Mouse (Mus musculus): ENCODE measurements at regions not wholly inside any gene's neighbourhood (a gene's known extent, or its start where the extent isn't known, plus 50 kb on each side); places are given as distances from the start of the nearest gene placed in this dataset.

DNA sequence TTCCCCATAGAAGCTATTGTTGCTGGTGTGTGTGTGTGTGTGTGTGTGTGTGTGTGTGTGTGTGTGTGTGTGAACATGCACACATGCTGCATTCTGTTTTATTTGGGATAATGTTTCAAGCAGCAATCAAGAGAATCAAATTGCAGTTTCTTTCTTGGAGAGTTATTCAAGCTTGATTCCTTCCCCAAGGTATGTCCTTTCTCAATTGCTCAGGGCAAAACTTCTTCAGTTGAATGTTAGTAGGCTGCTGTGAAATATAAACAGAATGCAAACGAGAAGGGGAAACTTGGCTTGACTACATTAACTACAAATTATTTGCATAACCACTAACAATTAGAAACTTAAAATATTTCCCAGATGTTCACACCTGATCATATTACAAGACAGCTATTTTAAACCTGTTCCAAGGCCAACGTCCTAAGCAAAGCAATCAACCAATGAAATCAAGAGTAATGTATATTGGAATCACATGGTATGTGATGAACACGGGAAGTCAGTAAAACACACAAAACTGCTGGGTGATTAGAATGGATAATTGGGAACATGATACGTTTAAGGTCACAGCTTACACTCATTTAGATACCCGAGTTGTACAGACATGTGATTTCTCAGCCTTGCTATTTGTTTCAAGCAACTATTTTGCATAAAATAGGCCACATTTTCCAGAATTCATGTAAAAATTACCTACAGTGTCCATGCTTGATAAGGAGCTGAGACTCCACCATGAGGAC lies 116.2 kb downstream of the Cxcl12 start:
- Histone ChIP-seq H3K36me3 (ENCODE audit: control insufficient read depth, insufficient read depth, low read length) (no peaks in the 10 kb centered on the region), H3K9ac (ENCODE audit: low read depth, low read length, severe bottlenecking) (no peak overlapping the region), H3K9me3 (ENCODE audit: control insufficient read depth, low read length) (no peaks in the 10 kb centered on the region), H3K27ac (replicated peaks; ENCODE audit: low read depth, low read length) (no peak overlapping the region), H3K4me3 (replicated peaks; ENCODE audit: low read length) (no peak overlapping the region), H3K27me3 (ENCODE audit: control insufficient read depth, insufficient read depth, low read length) (no peaks in the 10 kb centered on the region; the same call in 1 of the 2 replicates), H3K4me1 (ENCODE audit: control insufficient read depth, insufficient read depth, low read length) (peaks cover 4% of the 10 kb centered on the region; the same call in 1 of the 2 replicates), H3K4me2 (replicated peaks; ENCODE audit: low read depth, low read length, severe bottlenecking) (no peak overlapping the region)
- no peak for TF ChIP-seq POLR2A (IDR thresholded peaks at IDR 0.05; ENCODE audit: borderline replicate concordance, extremely low read depth, insufficient read depth, insufficient read length)
- no peak for ATAC-seq (ENCODE audit: low FRiP score, low read depth)
- WGBS: 27% methylated on average over 5 of the region's 5 CpGs
- no peak for DNase-seq (ENCODE audit: low spot score)

DNA sequence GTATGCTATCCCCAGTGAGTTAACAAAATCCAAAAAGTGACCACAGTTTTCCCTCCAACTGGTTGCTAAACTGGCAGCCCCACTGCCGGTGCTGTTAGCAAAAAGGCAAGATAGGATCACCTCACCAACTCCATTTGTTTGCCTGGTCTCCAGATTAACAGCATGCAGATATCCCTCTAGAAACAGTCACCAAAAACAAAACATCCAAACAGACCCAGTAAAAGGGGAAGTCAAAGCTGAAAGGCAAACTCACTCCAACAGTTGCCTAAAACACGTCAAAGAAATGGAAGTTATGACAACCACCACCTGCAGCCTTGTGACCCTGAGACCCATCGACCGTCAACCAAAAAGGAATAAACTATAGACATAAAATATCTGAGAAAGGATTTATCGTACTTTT lies 119.1 kb downstream of the Cxcl12 start:
- no peaks in the 10 kb centered on the region for H3K36me3 ChIP-seq (ENCODE audit: control insufficient read depth, insufficient read depth, low read length)
- no peak for ATAC-seq (ENCODE audit: low FRiP score, low read depth)
- H3K27me3 ChIP-seq (ENCODE audit: control insufficient read depth, insufficient read depth, low read length): no peaks in the 10 kb centered on the region
- DNase-seq (ENCODE audit: low spot score): no peak
- H3K9me3 ChIP-seq (ENCODE audit: control insufficient read depth, low read length): no peaks in the 10 kb centered on the region
- no peak for TF ChIP-seq POLR2A (IDR thresholded peaks at IDR 0.05; ENCODE audit: borderline replicate concordance, extremely low read depth, insufficient read depth, insufficient read length)
- H3K27ac ChIP-seq (replicated peaks; ENCODE audit: low read depth, low read length): no peak overlapping the region
- H3K9ac ChIP-seq (ENCODE audit: low read depth, low read length, severe bottlenecking): no peak overlapping the region
- no peak overlapping the region for H3K4me2 ChIP-seq (replicated peaks; ENCODE audit: low read depth, low read length, severe bottlenecking)
- no peak overlapping the region for H3K4me3 ChIP-seq (replicated peaks; ENCODE audit: low read length)
- H3K4me1 ChIP-seq (ENCODE audit: control insufficient read depth, insufficient read depth, low read length): no peaks in the 10 kb centered on the region
- WGBS: 87% methylated on average over 5 of the region's 5 CpGs

DNA sequence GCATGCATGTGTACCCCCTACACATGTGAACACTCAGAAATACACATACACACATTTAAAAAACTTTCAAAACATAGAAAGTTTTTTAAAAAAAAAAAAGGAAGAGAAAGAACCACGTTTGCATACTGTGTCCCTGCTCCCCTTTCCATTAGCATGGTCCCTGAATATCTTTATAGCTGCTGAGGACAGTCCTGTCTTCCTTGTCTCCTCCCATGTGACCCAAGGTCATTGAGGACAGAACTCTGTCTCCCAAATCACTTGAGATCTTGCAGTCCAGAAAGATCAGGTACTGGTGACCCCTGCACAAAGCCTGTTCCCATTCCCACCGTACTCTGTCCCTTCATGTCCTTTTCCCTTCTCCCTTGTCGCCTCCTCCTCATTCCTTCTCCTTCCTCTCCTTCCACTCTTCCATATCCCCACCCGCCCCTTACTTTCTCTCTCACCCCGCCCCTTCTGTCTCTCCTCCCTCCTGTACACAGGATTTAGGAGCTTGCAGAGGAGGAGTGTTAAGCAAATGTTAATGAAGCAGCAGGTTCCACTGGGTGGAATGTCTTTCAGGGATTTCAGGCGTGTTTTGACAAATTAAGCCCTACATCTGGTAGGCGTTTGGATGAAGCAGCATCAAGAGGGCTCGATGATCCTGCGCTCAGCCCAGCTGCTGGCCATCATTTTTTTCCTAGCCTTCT lies 125.6 kb downstream of the Cxcl12 start:
- no peak overlapping the region for H3K9ac ChIP-seq (ENCODE audit: low read depth, low read length, severe bottlenecking)
- DNase-seq (ENCODE audit: low spot score) (no peak), ATAC-seq (ENCODE audit: low FRiP score, low read depth) (no peak)
- 31% methylated on average over 9 of the region's 9 CpGs for WGBS
- H3K4me1 ChIP-seq (ENCODE audit: control insufficient read depth, insufficient read depth, low read length): 0 out of 2 replicates have a peak, but pooled peaks cover 4% of the 10 kb centered on the region
- no peak for TF ChIP-seq POLR2A (IDR thresholded peaks at IDR 0.05; ENCODE audit: borderline replicate concordance, extremely low read depth, insufficient read depth, insufficient read length)
- no peaks in the 10 kb centered on the region for H3K9me3 ChIP-seq (ENCODE audit: control insufficient read depth, low read length)
- H3K27ac ChIP-seq (replicated peaks; ENCODE audit: low read depth, low read length): no peak overlapping the region
- H3K4me2 ChIP-seq (replicated peaks; ENCODE audit: low read depth, low read length, severe bottlenecking): no peak overlapping the region
- H3K36me3 ChIP-seq (ENCODE audit: control insufficient read depth, insufficient read depth, low read length): no peaks in the 10 kb centered on the region
- H3K27me3 ChIP-seq (ENCODE audit: control insufficient read depth, insufficient read depth, low read length): no peaks in the 10 kb centered on the region
- no peak overlapping the region for H3K4me3 ChIP-seq (replicated peaks; ENCODE audit: low read length)

DNA sequence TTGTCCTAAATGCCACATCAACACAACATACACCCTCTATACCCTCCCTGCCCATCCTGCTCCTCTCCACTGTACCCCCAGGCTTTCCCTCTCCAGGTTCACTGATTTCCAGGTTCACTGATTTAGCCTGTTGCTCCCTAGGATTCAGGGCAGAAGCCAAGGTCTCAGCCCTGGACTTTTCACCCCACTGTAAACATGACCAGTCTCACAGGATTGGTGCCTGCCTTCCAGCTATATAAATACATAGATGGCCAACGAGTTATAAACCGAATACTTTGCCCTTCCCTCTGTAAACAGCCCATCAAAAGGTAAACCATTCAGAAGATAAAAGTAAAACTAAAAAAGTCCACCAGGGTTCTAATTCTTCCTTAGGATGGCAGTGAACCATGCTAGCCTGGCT lies 129.6 kb downstream of the Cxcl12 start:
- 83% methylated on average over 2 of the region's 2 CpGs for WGBS
- no peak overlapping the region for H3K4me3 ChIP-seq (replicated peaks; ENCODE audit: low read length)
- DNase-seq (ENCODE audit: low spot score): no peak

DNA sequence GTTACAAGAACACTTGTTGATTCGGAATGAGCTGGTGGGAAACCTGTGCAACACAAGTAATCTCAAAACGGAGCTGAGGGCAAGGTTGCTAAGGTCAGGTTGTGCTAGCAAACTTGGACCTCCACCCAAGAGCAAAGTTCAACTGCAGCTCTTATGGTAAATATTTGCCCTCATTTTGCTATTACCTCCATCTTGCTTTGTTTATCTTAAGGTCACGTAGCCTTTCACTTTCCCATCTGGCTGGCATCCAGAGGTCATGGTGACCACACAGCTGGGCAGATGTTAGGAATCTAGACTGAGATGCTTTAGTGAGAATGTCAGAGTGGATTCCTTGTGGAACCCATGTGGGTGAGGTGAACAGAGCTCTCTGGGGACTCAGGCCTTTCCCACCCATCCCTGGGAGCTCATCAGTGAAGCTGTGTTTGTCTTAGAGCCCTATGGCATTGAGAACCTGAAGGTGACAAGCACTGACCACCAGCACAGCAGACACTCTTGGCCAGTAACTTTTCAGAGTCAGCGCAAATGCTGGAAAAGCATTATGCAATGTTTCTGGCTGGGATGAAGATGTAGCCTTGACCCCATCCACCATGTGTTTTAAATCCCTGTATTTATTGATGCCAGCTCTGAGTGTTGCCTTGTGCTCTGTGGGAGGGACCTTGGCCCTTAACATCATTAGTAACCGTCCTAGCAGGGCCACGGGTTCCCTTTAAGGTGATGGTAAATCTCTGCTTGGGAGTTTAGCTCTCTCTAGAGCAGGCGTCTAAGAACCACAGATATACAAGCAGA lies 131.4 kb downstream of the Cxcl12 start:
- H3K4me2 ChIP-seq (replicated peaks; ENCODE audit: low read depth, low read length, severe bottlenecking): no peak overlapping the region
- no peak overlapping the region for H3K9ac ChIP-seq (ENCODE audit: low read depth, low read length, severe bottlenecking)
- no peak overlapping the region for H3K27ac ChIP-seq (replicated peaks; ENCODE audit: low read depth, low read length)
- no peaks in the 10 kb centered on the region for H3K4me1 ChIP-seq (ENCODE audit: control insufficient read depth, insufficient read depth, low read length)
- no peaks in the 10 kb centered on the region for H3K36me3 ChIP-seq (ENCODE audit: control insufficient read depth, insufficient read depth, low read length)
- no peaks in the 10 kb centered on the region for H3K27me3 ChIP-seq (ENCODE audit: control insufficient read depth, insufficient read depth, low read length)
- ATAC-seq (ENCODE audit: low FRiP score, low read depth) (no peak), DNase-seq (ENCODE audit: low spot score) (no peak)
- no peaks in the 10 kb centered on the region for H3K9me3 ChIP-seq (ENCODE audit: control insufficient read depth, low read length)
- no peak overlapping the region for H3K4me3 ChIP-seq (replicated peaks; ENCODE audit: low read length)
- WGBS: 71% methylated on average over 7 of the region's 7 CpGs
- TF ChIP-seq POLR2A (IDR thresholded peaks at IDR 0.05; ENCODE audit: borderline replicate concordance, extremely low read depth, insufficient read depth, insufficient read length): no peak

More for the DNA sequence above, 129.6 kb downstream of the Cxcl12 start:
- H3K27me3 ChIP-seq (ENCODE audit: control insufficient read depth, insufficient read depth, low read length): no peaks in the 10 kb centered on the region
- H3K36me3 ChIP-seq (ENCODE audit: control insufficient read depth, insufficient read depth, low read length): no peaks in the 10 kb centered on the region
- H3K9ac ChIP-seq (ENCODE audit: low read depth, low read length, severe bottlenecking): no peak overlapping the region
- no peak overlapping the region for H3K27ac ChIP-seq (replicated peaks; ENCODE audit: low read depth, low read length)
- H3K9me3 ChIP-seq (ENCODE audit: control insufficient read depth, low read length): no peaks in the 10 kb centered on the region
- TF ChIP-seq POLR2A (IDR thresholded peaks at IDR 0.05; ENCODE audit: borderline replicate concordance, extremely low read depth, insufficient read depth, insufficient read length): no peak
- H3K4me1 ChIP-seq (ENCODE audit: control insufficient read depth, insufficient read depth, low read length): 0 out of 2 replicates have a peak, but pooled peaks cover 4% of the 10 kb centered on the region
- no peak for ATAC-seq (ENCODE audit: low FRiP score, low read depth)
- H3K4me2 ChIP-seq (replicated peaks; ENCODE audit: low read depth, low read length, severe bottlenecking): no peak overlapping the region

All from limb, embryonic 14.5 days (tissue).